Mouse (Mus musculus): ENCODE measurements around the gene Ddx58.

DNA sequence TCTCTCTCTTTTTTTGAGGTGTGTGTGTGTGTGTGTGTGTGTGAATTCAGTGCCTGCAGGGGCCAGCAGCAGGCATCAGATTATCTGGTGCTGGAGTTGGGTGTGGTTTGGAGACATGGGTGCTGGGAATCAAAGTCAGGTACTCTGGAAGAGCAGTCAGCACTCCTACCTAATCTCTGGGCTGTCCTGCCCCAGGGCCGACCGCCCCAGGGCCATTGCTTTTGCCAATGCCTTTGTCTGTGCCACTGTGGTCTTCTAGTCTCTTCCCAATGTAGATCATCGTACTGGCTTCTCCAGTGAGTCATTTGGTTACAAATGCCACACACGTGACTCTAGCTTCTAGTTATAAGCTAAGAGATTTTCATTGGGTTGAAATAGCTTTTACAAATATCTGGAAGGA, 84.9 kb downstream of the Ddx58 start:
- no peak for TF ChIP-seq GATA1 (IDR thresholded peaks at IDR 0.05; ENCODE audit: borderline replicate concordance, low read length)
- TF ChIP-seq FLI1 (IDR thresholded peaks at IDR 0.05; ENCODE audit: low read length): no peak

Measured in megakaryocyte, embryonic 14.5 days (primary cell).